Mouse (Mus musculus): ENCODE measurements around the gene Lyg2. TPM values are rescaled to one million over a fixed set of nuclear protein-coding genes. Genes with fewer than 3 reads are reported as not detected.
A peak's percentile ranks its signal among the peaks of the same experiment; 100 is the strongest.

Gene Lyg2
- not detected for total RNA-seq (2021)
- long read RNA-seq, experiment 1: 0 reads
- long read RNA-seq, experiment 2: 0 reads

GRCm38 (mm10) chr1:37916393-37916792 is at the start of gene Lyg2:
TSS of gene Lyg2 (minus strand) at chr1:37916493.
- DNase-seq: no peak

GRCm38 (mm10) chr1:37965571-37965970 is 49.3 kb upstream of the Lyg2 start:
- no peak for DNase-seq

- DNase-seq: peak; percentile 43 to 48
These were observed 43.2 kb upstream of the Lyg2 start for GRCm38 (mm10) chr1:37959486-37959885.

- DNase-seq: no peak
These were observed 42.2 kb upstream of the Lyg2 start for GRCm38 (mm10) chr1:37958516-37958915.

- DNase-seq: no peak
These were observed 41.4 kb upstream of the Lyg2 start, which contains the start of gene Lyg1 for GRCm38 (mm10) chr1:37957659-37958058. TSS of gene Lyg1 (minus strand) at chr1:37957759.

GRCm38 (mm10) chr1:37956690-37957431 is 40.6 kb upstream of the Lyg2 start:
- DNase-seq: peak; percentile 60 to 65

- peak; percentile 28 to 48 for DNase-seq
These were observed 39.0 kb upstream of the Lyg2 start for GRCm38 (mm10) chr1:37955251-37955650.

GRCm38 (mm10) chr1:37954786-37955185 is 38.5 kb upstream of the Lyg2 start:
- peak in 1 of 2 experiments; percentile 6 for DNase-seq

GRCm38 (mm10) chr1:37948906-37949305 is 32.6 kb upstream of the Lyg2 start:
- no peak for DNase-seq

GRCm38 (mm10) chr1:37931806-37932205 is 15.5 kb upstream of the Lyg2 start:
- DNase-seq: peak; percentile 74 to 80

- no peak for DNase-seq
These were observed 9.7 kb upstream of the Lyg2 start for GRCm38 (mm10) chr1:37925971-37926370.

GRCm38 (mm10) chr1:37922536-37922935 is 6.2 kb upstream of the Lyg2 start:
- DNase-seq: no peak

- DNase-seq: no peak
These were observed 1.8 kb upstream of the Lyg2 start for GRCm38 (mm10) chr1:37918096-37918495.

- no peak for DNase-seq
These were observed 1.4 kb upstream of the Lyg2 start for GRCm38 (mm10) chr1:37917666-37918065.

- no peak for DNase-seq
These were observed 3.5 kb downstream of the Lyg2 start for GRCm38 (mm10) chr1:37912751-37913150.

- peak; percentile 20 to 52 for DNase-seq
These were observed 13.1 kb downstream of the Lyg2 start for GRCm38 (mm10) chr1:37903178-37903577.

- DNase-seq: no peak
These were observed 16.0 kb downstream of the Lyg2 start for GRCm38 (mm10) chr1:37900288-37900687.

GRCm38 (mm10) chr1:37899816-37900215 is 16.5 kb downstream of the Lyg2 start:
- no peak for DNase-seq

GRCm38 (mm10) chr1:37894606-37895005 is 21.7 kb downstream of the Lyg2 start:
- DNase-seq: no peak

GRCm38 (mm10) chr1:37891400-37891799 is 24.9 kb downstream of the Lyg2 start:
- DNase-seq: no peak

GRCm38 (mm10) chr1:37890025-37890652 is 26.2 kb downstream of the Lyg2 start, which contains the start of the genes Mitd1 and Mrpl30:
TSS of gene Mitd1 (minus strand) at chr1:37890411.
TSS of gene Mrpl30 (plus strand) at chr1:37890477.
- peak; percentile 91 to 92 for DNase-seq

- no peak for DNase-seq
These were observed 27.1 kb downstream of the Lyg2 start for GRCm38 (mm10) chr1:37889206-37889605.

GRCm38 (mm10) chr1:37884451-37884850 is 31.8 kb downstream of the Lyg2 start:
- DNase-seq: no peak

All from adrenal gland, postnatal 36 days (tissue).